ENCODE assay signal across 20 mouse cellular contexts in genomic region chr9:15745985-15746607, GRCm38 (mm10). TPM values are rescaled to one million over a fixed set of nuclear protein-coding genes. Genes with fewer than 3 reads are reported as not detected.
DNase-seq lines count a peak whose midpoint lies in the region; ATAC-seq lines count a peak whose summit lies in the region.
"Had no signal": no experiment of that assay in that cellular context is flagged by ENCODE, and none has a peak within 500 bp of the region (broad histone marks: within the 10 kb centered on the region; RNA-seq: fewer than 3 reads in every experiment).

No protein-coding gene starts in this region.

- H3K4me3 ChIP-seq in hindbrain, embryonic 12.5 days: no peak overlapping the region
- no peak overlapping the region for H3K4me3 ChIP-seq in hindbrain, embryonic 16.5 days (ENCODE audit: low read length)
- no peak overlapping the region for H3K4me3 ChIP-seq in midbrain, embryonic 13.5 days (replicated peaks)
- H3K4me3 ChIP-seq: embryonic facial prominence, embryonic 12.5 days; hindbrain, embryonic 13.5 days; megakaryocyte, embryonic 14.5 days; stomach, embryonic 15.5 days had no signal

- no peaks in the 10 kb centered on the region for H3K36me3 ChIP-seq in hindbrain, embryonic 12.5 days
- H3K36me3 ChIP-seq in hindbrain, embryonic 16.5 days (ENCODE audit: control insufficient read depth, insufficient read depth, low read length): no peaks in the 10 kb centered on the region
- H3K36me3 ChIP-seq in midbrain, embryonic 13.5 days: no peaks in the 10 kb centered on the region; the same call in 1 of the 2 replicates
- H3K36me3 ChIP-seq: embryonic facial prominence, embryonic 12.5 days; hindbrain, embryonic 13.5 days; stomach, embryonic 15.5 days had no signal

- WGBS in hindbrain, embryonic 12.5 days: 34% methylated on average over 2 of the region's 2 CpGs
- WGBS in hindbrain, embryonic 16.5 days: 29% methylated on average over 2 of the region's 2 CpGs
- WGBS in midbrain, embryonic 13.5 days: 29% methylated on average over 2 of the region's 2 CpGs

- H3K4me2 ChIP-seq in hindbrain, embryonic 12.5 days (replicated peaks): no peak overlapping the region
- no peak overlapping the region for H3K4me2 ChIP-seq in hindbrain, embryonic 16.5 days (ENCODE audit: low read length)
- no peak overlapping the region for H3K4me2 ChIP-seq in midbrain, embryonic 13.5 days (replicated peaks)
- H3K4me2 ChIP-seq: embryonic facial prominence, embryonic 12.5 days; hindbrain, embryonic 13.5 days; stomach, embryonic 15.5 days had no signal

- H3K4me1 ChIP-seq in hindbrain, embryonic 12.5 days: peaks cover 9% of the 10 kb centered on the region; the same call in 1 of the 2 replicates
- no peaks in the 10 kb centered on the region for H3K4me1 ChIP-seq in hindbrain, embryonic 16.5 days (ENCODE audit: control insufficient read depth, insufficient read depth, low read depth, low read length)
- H3K4me1 ChIP-seq in midbrain, embryonic 13.5 days (replicated peaks): peaks cover 11% of the 10 kb centered on the region
- H3K4me1 ChIP-seq: embryonic facial prominence, embryonic 12.5 days; megakaryocyte, embryonic 14.5 days; stomach, embryonic 15.5 days had no signal

- ATAC-seq in hindbrain, embryonic 12.5 days (ENCODE audit: low FRiP score): peak; percentile 66
- ATAC-seq in hindbrain, embryonic 16.5 days: no peak
- ATAC-seq in midbrain, embryonic 13.5 days: 0 out of 2 replicates have a peak, but pooled peaks have one; percentile 51
- ATAC-seq: intestine, postnatal 0 days; liver, postnatal 0 days had no signal

- no peaks in the 10 kb centered on the region for H3K9me3 ChIP-seq in hindbrain, embryonic 12.5 days (replicated peaks)
- H3K9me3 ChIP-seq in hindbrain, embryonic 16.5 days (ENCODE audit: control insufficient read depth, low read length): peaks cover 2% of the 10 kb centered on the region; the same call in 1 of the 2 replicates
- no peaks in the 10 kb centered on the region for H3K9me3 ChIP-seq in midbrain, embryonic 13.5 days
- H3K9me3 ChIP-seq: embryonic facial prominence, embryonic 12.5 days; megakaryocyte, embryonic 14.5 days; stomach, embryonic 15.5 days had no signal

- intact Hi-C loops in heart, postnatal 36 days (cut with DNase I): no loop called here

- no peaks in the 10 kb centered on the region for H3K27me3 ChIP-seq in hindbrain, embryonic 12.5 days
- no peaks in the 10 kb centered on the region for H3K27me3 ChIP-seq in hindbrain, embryonic 16.5 days (replicated peaks; ENCODE audit: control insufficient read depth, insufficient read depth, low read length)
- no peaks in the 10 kb centered on the region for H3K27me3 ChIP-seq in midbrain, embryonic 13.5 days
- H3K27me3 ChIP-seq: embryonic facial prominence, embryonic 12.5 days; hindbrain, embryonic 13.5 days; megakaryocyte, embryonic 14.5 days; stomach, embryonic 15.5 days had no signal

- H3K27ac ChIP-seq in hindbrain, embryonic 12.5 days: no peak overlapping the region
- H3K27ac ChIP-seq in hindbrain, embryonic 16.5 days (ENCODE audit: low read depth, low read length): no peak overlapping the region
- H3K27ac ChIP-seq in midbrain, embryonic 13.5 days: no peak overlapping the region
- H3K27ac ChIP-seq: embryonic facial prominence, embryonic 12.5 days; hindbrain, embryonic 13.5 days; stomach, embryonic 15.5 days had no signal

- peak; percentile 27 for DNase-seq in R1 (ENCODE audit: low read depth, low spot score)
- DNase-seq in embryo, embryonic 10.5 days (ENCODE audit: low spot score): peak; percentile 55
- DNase-seq in thymus, postnatal 4 days: no peak
- no peak for DNase-seq in ovary, postnatal 36 days (ENCODE audit: low spot score)
- DNase-seq in heart, postnatal 36 days: no peak
- DNase-seq: cerebellum, adult 11 months; cerebellum, postnatal 14 days; heart, adult 18-20 months; layer of hippocampus, postnatal 36 days; liver; liver, postnatal 0 days; lung, postnatal 14 days had no signal

- H3K9ac ChIP-seq in hindbrain, embryonic 12.5 days: no peak overlapping the region
- H3K9ac ChIP-seq in hindbrain, embryonic 16.5 days (ENCODE audit: low read depth, low read length): no peak overlapping the region
- no peak overlapping the region for H3K9ac ChIP-seq in midbrain, embryonic 13.5 days (replicated peaks)
- H3K9ac ChIP-seq: embryonic facial prominence, embryonic 12.5 days; hindbrain, embryonic 13.5 days; liver, postnatal 0 days; stomach, embryonic 15.5 days had no signal

RNA-seq across cellular contexts. Expression of gene Slc36a4, which starts 36.6 kb away (rescaled TPM):
- polyA plus RNA-seq in hindbrain, embryonic 12.5 days (2016; fragmentation: Nextera tagmentation; extraction: Ambion mirVana): 23.6 and 24.4 TPM in 2 replicates
- 27.7 and 28.7 TPM in 2 replicates for polyA plus RNA-seq in hindbrain, embryonic 16.5 days (2015; fragmentation: Nextera tagmentation; extraction: Ambion mirVana)
- 21.1 and 23.2 TPM in 2 replicates for polyA plus RNA-seq in midbrain, embryonic 13.5 days (2015; fragmentation: Nextera tagmentation; extraction: Ambion mirVana)
- 1 to 10 TPM; 6.4 to 9.3 TPM for total RNA-seq in heart, postnatal 36 days (2021)

Comparison
In these comparisons a context has a peak if more than half of its experiments do, and no peak if none do; other contexts are left out.
1. DNase-seq: peak in R1 (single experiment) and embryo, embryonic 10.5 days (single experiment); none in thymus, postnatal 4 days (single experiment), ovary, postnatal 36 days (single experiment) and heart, postnatal 36 days (0 of 2).